Mouse (Mus musculus): Measurements from ENCODE around the gene Appbp2. TPM values are rescaled to one million over a fixed set of nuclear protein-coding genes. Genes with fewer than 3 reads are reported as not detected.
A peak's percentile ranks its signal among the peaks of the same experiment; 100 is the strongest.

The Appbp2 gene
- total and polyA plus RNA-seq, 2 experiments from 2014 or later = 24.2 to 38.8 TPM

- H3K4me1 ChIP-seq (ENCODE audit: control insufficient read depth, insufficient read depth) = no peaks in the 10 kb centered on the region
- H3K4me3 ChIP-seq (ENCODE audit: low read depth, low read length) = no peak overlapping the region
- WGBS = 87% methylated on average over 6 of the region's 6 CpGs
- no peak for TF ChIP-seq CTCF (IDR thresholded peaks at IDR 0.05; ENCODE audit: low read depth)
- no peak for TF ChIP-seq EP300 (IDR thresholded peaks at IDR 0.05; ENCODE audit: low read depth)
- peaks cover 15% of the 10 kb centered on the region; the same call in 1 of the 2 replicates for H3K36me3 ChIP-seq (replicated peaks; ENCODE audit: control insufficient read depth, insufficient read depth, low read length)
- no peak overlapping the region for H3K27ac ChIP-seq (ENCODE audit: low read depth)
- no peak for ATAC-seq (ENCODE audit: insufficient read depth, low read depth)
- H3K4me2 ChIP-seq (ENCODE audit: low read depth, low read length) = no peak overlapping the region
- no peak overlapping the region for H3K9ac ChIP-seq (replicated peaks; ENCODE audit: low read depth, low read length)
- no peaks in the 10 kb centered on the region for H3K27me3 ChIP-seq (ENCODE audit: control insufficient read depth, insufficient read depth, low read length)
- H3K9me3 ChIP-seq (replicated peaks; ENCODE audit: control insufficient read depth, low read length) = no peaks in the 10 kb centered on the region
- DNase-seq (ENCODE audit: low spot score) = no peak
Observed at GRCm38 (mm10) chr11:85184839-85185238, 50.1 kb downstream of the Appbp2 start.

GRCm38 (mm10) chr11:85184082-85184481, 50.8 kb downstream of the Appbp2 start:
- DNase-seq (ENCODE audit: low spot score) = no peak
- no peaks in the 10 kb centered on the region for H3K4me1 ChIP-seq (ENCODE audit: control insufficient read depth, insufficient read depth)
- H3K4me2 ChIP-seq (ENCODE audit: low read depth, low read length) = no peak overlapping the region
- H3K27ac ChIP-seq (ENCODE audit: low read depth) = no peak overlapping the region
- WGBS = 73% methylated on average over 5 of the region's 5 CpGs
- no peaks in the 10 kb centered on the region for H3K27me3 ChIP-seq (ENCODE audit: control insufficient read depth, insufficient read depth, low read length)
- H3K4me3 ChIP-seq (ENCODE audit: low read depth, low read length) = no peak overlapping the region
- no peak overlapping the region for H3K9ac ChIP-seq (replicated peaks; ENCODE audit: low read depth, low read length)
- peaks cover 8% of the 10 kb centered on the region; the same call in 1 of the 2 replicates for H3K36me3 ChIP-seq (replicated peaks; ENCODE audit: control insufficient read depth, insufficient read depth, low read length)
- no peak for TF ChIP-seq EP300 (IDR thresholded peaks at IDR 0.05; ENCODE audit: low read depth)
- TF ChIP-seq CTCF (IDR thresholded peaks at IDR 0.05; ENCODE audit: low read depth) = peak; percentile 39
- ATAC-seq (ENCODE audit: insufficient read depth, low read depth) = no peak
- H3K9me3 ChIP-seq (replicated peaks; ENCODE audit: control insufficient read depth, low read length) = no peaks in the 10 kb centered on the region

GRCm38 (mm10) chr11:85183284-85183779, 51.6 kb downstream of the Appbp2 start:
- DNase-seq (ENCODE audit: low spot score) (no peak), ATAC-seq (ENCODE audit: insufficient read depth, low read depth) (no peak)
- TF ChIP-seq EP300 (IDR thresholded peaks at IDR 0.05; ENCODE audit: low read depth) (no peak), CTCF (IDR thresholded peaks at IDR 0.05; ENCODE audit: low read depth) (no peak)
- H3K27ac ChIP-seq (ENCODE audit: low read depth) = no peak overlapping the region
- H3K4me3 ChIP-seq (ENCODE audit: low read depth, low read length) = peak overlapping the region; percentile 46
- no peak overlapping the region; the same call in 1 of the 2 replicates for H3K9ac ChIP-seq (replicated peaks; ENCODE audit: low read depth, low read length)
- H3K27me3 ChIP-seq (ENCODE audit: control insufficient read depth, insufficient read depth, low read length) = no peaks in the 10 kb centered on the region
- peak overlapping the region; percentile 77 for H3K4me2 ChIP-seq (ENCODE audit: low read depth, low read length)
- no peaks in the 10 kb centered on the region for H3K9me3 ChIP-seq (replicated peaks; ENCODE audit: control insufficient read depth, low read length)
- H3K4me1 ChIP-seq (ENCODE audit: control insufficient read depth, insufficient read depth) = no peaks in the 10 kb centered on the region
- 16% methylated on average over 13 of the region's 13 CpGs for WGBS
- 0 out of 2 replicates have a peak, but pooled peaks cover under 1% of the 10 kb centered on the region for H3K36me3 ChIP-seq (replicated peaks; ENCODE audit: control insufficient read depth, insufficient read depth, low read length)

GRCm38 (mm10) chr11:85182617-85183283, 52.2 kb downstream of the Appbp2 start:
- Histone ChIP-seq H3K9ac (replicated peaks; ENCODE audit: low read depth, low read length) (no peak overlapping the region; the same call in 1 of the 2 replicates), H3K4me3 (ENCODE audit: low read depth, low read length) (peak overlapping the region; percentile 46), H3K4me1 (ENCODE audit: control insufficient read depth, insufficient read depth) (no peaks in the 10 kb centered on the region), H3K9me3 (replicated peaks; ENCODE audit: control insufficient read depth, low read length) (no peaks in the 10 kb centered on the region), H3K27ac (ENCODE audit: low read depth) (no peak overlapping the region), H3K36me3 (replicated peaks; ENCODE audit: control insufficient read depth, insufficient read depth, low read length) (no peaks in the 10 kb centered on the region), H3K4me2 (ENCODE audit: low read depth, low read length) (peak overlapping the region; percentile 77), H3K27me3 (ENCODE audit: control insufficient read depth, insufficient read depth, low read length) (no peaks in the 10 kb centered on the region)
- DNase-seq (ENCODE audit: low spot score) (peak; percentile 47), ATAC-seq (ENCODE audit: insufficient read depth, low read depth) (peak; percentile 81)
- TF ChIP-seq EP300 (IDR thresholded peaks at IDR 0.05; ENCODE audit: low read depth) = no peak
- peak; percentile 75 for TF ChIP-seq CTCF (IDR thresholded peaks at IDR 0.05; ENCODE audit: low read depth)
- WGBS = 5% methylated on average over 20 of the region's 20 CpGs

GRCm38 (mm10) chr11:85178413-85178812, 56.5 kb downstream of the Appbp2 start:
- Histone ChIP-seq H3K27me3 (ENCODE audit: control insufficient read depth, insufficient read depth, low read length) (no peaks in the 10 kb centered on the region), H3K36me3 (replicated peaks; ENCODE audit: control insufficient read depth, insufficient read depth, low read length) (no peaks in the 10 kb centered on the region), H3K9me3 (replicated peaks; ENCODE audit: control insufficient read depth, low read length) (no peaks in the 10 kb centered on the region), H3K4me1 (ENCODE audit: control insufficient read depth, insufficient read depth) (no peaks in the 10 kb centered on the region), H3K4me2 (ENCODE audit: low read depth, low read length) (no peak overlapping the region), H3K9ac (replicated peaks; ENCODE audit: low read depth, low read length) (no peak overlapping the region), H3K4me3 (ENCODE audit: low read depth, low read length) (no peak overlapping the region), H3K27ac (ENCODE audit: low read depth) (no peak overlapping the region)
- TF ChIP-seq EP300 (IDR thresholded peaks at IDR 0.05; ENCODE audit: low read depth) (no peak), CTCF (IDR thresholded peaks at IDR 0.05; ENCODE audit: low read depth) (no peak)
- DNase-seq (ENCODE audit: low spot score) (no peak), ATAC-seq (ENCODE audit: insufficient read depth, low read depth) (no peak)
- 67% methylated on average over 4 of the region's 4 CpGs for WGBS

Measured in heart, postnatal 0 days (tissue).